Mouse (Mus musculus): Measurements from ENCODE around the gene Cnn3. TPM values are rescaled to one million over a fixed set of nuclear protein-coding genes. Genes with fewer than 3 reads are reported as not detected.

The Cnn3 gene
- 10 to 100 TPM in 1 of 2 experiments, 1 to 10 TPM in 1; 5.8 to 11.2 TPM for total RNA-seq (2023)

DNA sequence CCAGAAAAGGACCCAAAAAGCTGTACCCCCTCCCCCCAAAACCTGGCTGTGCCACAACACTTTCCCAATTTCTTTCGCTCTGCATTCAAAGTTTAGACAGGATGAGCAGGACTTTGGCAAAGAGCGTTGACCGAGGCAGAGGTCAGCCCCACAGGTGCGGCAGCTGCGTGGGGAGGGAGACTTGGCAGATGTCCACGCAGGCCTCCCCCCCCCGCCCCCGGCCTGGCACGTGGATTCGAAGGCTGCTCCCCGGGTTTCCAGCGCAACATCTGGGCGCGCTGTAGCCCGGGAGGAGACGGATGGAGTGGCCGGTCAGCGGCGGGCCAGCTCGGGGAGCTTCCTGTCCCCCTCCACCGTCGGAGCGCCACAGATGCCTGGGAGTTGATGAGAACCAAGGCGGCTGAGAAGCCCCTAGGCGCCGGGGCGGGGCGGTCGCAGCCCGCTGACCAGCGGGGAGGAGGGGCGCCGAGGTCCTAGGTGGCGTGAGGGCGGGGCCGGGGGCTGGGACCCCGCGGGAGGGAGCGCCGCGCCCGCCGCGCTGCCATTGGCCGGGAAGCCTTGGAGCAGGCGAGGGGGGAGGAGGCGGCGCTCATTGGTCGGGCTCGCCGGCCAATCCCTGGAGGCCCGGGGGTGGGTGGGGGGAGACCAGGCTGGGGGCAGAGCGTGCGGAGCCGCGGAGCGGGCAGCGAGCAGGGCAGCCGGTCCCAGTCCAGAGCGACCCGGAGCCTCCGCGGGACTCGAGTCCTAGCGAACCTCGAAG is at the start of gene Cnn3:
Cnn3 (plus strand) TSS at position 637 of the 760 bp plus-strand sequence.

Other genes starting within 250 kb of the Cnn3 start
- 1 to 10 TPM; 1.7 to 6.2 TPM for gene Tmem56, start 143.4 kb upstream of the Cnn3 start, total RNA-seq (2023)
- gene Alg14, start 134.7 kb upstream of the Cnn3 start, total RNA-seq (2023): 1 to 10 TPM; 6.2 TPM
- gene Slc44a3, start 105.9 kb downstream of the Cnn3 start, total RNA-seq (2023): under 1 TPM in 1 of 2 experiments, not detected in 1; 0.42 TPM
- gene 4930432M17Rik, start 244.3 kb downstream of the Cnn3 start, total RNA-seq (2023): not detected